Mouse (Mus musculus): ENCODE data around the gene Plcxd2. TPM values are rescaled to one million over a fixed set of nuclear protein-coding genes. Genes with fewer than 3 reads are reported as not detected.

The Plcxd2 gene
- total RNA-seq (2021): 10 to 100 TPM; 24.3 to 25.9 TPM
- long read RNA-seq, experiment 1, full-length matches to known transcripts: 2 of 8 reads
- long read RNA-seq, experiment 1, partial matches to known transcripts: 0 of 8 reads
- long read RNA-seq, experiment 1, other reads (novel, unspliced or antisense): 6 of 8 reads
- long read RNA-seq, experiment 2, partial matches to known transcripts: 0 of 6 reads
- long read RNA-seq, experiment 2, other reads (novel, unspliced or antisense): 6 of 6 reads

- DNase-seq (ENCODE audit: low spot score in 2 of 2): peak; percentile 93 to 95
Measured at GRCm38 (mm10) chr16:46010153-46010905, at the start of gene Plcxd2. TSS of gene Plcxd2 (minus strand) at chr16:46010218.

GRCm38 (mm10) chr16:46046906-46047305, 36.9 kb upstream of the Plcxd2 start:
- no peak for DNase-seq (ENCODE audit: low spot score in 2 of 2)

GRCm38 (mm10) chr16:46036261-46036660, 26.2 kb upstream of the Plcxd2 start:
- DNase-seq (ENCODE audit: low spot score in 2 of 2): no peak

- no peak for DNase-seq (ENCODE audit: low spot score in 2 of 2)
Measured at GRCm38 (mm10) chr16:46033896-46034295, 23.9 kb upstream of the Plcxd2 start.

- DNase-seq (ENCODE audit: low spot score in 2 of 2): no peak
Measured at GRCm38 (mm10) chr16:46022958-46023491, 13.0 kb upstream of the Plcxd2 start.

GRCm38 (mm10) chr16:46022189-46022928, 12.3 kb upstream of the Plcxd2 start:
- DNase-seq (ENCODE audit: low spot score in 2 of 2): peak; percentile 46 to 71

- no peak for DNase-seq (ENCODE audit: low spot score in 2 of 2)
Measured at GRCm38 (mm10) chr16:46021302-46021701, 11.3 kb upstream of the Plcxd2 start.

GRCm38 (mm10) chr16:46020396-46020795, 10.4 kb upstream of the Plcxd2 start:
- DNase-seq (ENCODE audit: low spot score in 2 of 2): no peak

- no peak for DNase-seq (ENCODE audit: low spot score in 2 of 2)
Measured at GRCm38 (mm10) chr16:46019799-46020198, 9.8 kb upstream of the Plcxd2 start.

GRCm38 (mm10) chr16:46019359-46019758, 9.3 kb upstream of the Plcxd2 start:
- no peak for DNase-seq (ENCODE audit: low spot score in 2 of 2)

GRCm38 (mm10) chr16:46011696-46012095, 1.7 kb upstream of the Plcxd2 start:
- DNase-seq (ENCODE audit: low spot score in 2 of 2): no peak

- no peak for DNase-seq (ENCODE audit: low spot score in 2 of 2)
Measured at GRCm38 (mm10) chr16:46010906-46011220, 845 bp upstream of the Plcxd2 start.

GRCm38 (mm10) chr16:46009717-46010116, 301 bp downstream of the Plcxd2 start:
- DNase-seq (ENCODE audit: low spot score in 2 of 2): no peak

GRCm38 (mm10) chr16:46008766-46009165, 1.3 kb downstream of the Plcxd2 start:
- DNase-seq (ENCODE audit: low spot score in 2 of 2): no peak

- DNase-seq (ENCODE audit: low spot score in 2 of 2): no peak
Measured at GRCm38 (mm10) chr16:46008036-46008605, 1.9 kb downstream of the Plcxd2 start.

GRCm38 (mm10) chr16:46006261-46006660, 3.8 kb downstream of the Plcxd2 start:
- DNase-seq (ENCODE audit: low spot score in 2 of 2): no peak

GRCm38 (mm10) chr16:46001550-46002166, 8.4 kb downstream of the Plcxd2 start:
- no peak for DNase-seq (ENCODE audit: low spot score in 2 of 2)

GRCm38 (mm10) chr16:46000976-46001375, 9.0 kb downstream of the Plcxd2 start:
- DNase-seq (ENCODE audit: low spot score in 2 of 2): no peak

GRCm38 (mm10) chr16:45999374-46000191, 10.4 kb downstream of the Plcxd2 start:
- DNase-seq (ENCODE audit: low spot score in 2 of 2): no peak

- no peak for DNase-seq (ENCODE audit: low spot score in 2 of 2)
Measured at GRCm38 (mm10) chr16:45998231-45998630, 11.8 kb downstream of the Plcxd2 start.
